Mouse (Mus musculus): Measurements from ENCODE around the gene Ipo9. TPM values are rescaled to one million over a fixed set of nuclear protein-coding genes. Genes with fewer than 3 reads are reported as not detected.

Ipo9 gene
- total and polyA plus RNA-seq, 3 experiments, result 33.7 to 58.3 (median 38.3) TPM

DNA sequence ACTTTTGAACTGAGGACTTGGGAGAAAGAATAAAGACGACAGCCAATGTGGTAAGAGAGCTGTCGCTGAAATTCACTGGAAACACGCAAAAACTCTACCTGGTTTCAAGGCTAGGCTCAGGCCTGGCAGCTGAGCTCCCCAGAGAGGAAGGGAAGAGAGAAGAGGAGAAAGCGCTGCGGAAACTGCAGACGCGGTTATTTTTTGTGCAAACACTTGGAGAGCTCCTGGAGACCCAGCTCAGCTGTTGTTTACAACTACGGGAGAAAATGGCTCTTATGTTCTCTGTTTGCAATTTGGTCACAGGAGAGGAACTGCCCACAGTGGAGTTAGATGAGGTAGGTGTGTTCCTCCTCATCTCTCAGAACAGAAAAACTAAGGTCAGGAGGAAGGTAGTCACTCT is 32.4 kb upstream of the Ipo9 start:
- no peak for DNase-seq (ENCODE audit: extremely low read depth)
- Histone ChIP-seq H3K9me3 (replicated peaks; ENCODE audit: low read length) (no peaks in the 10 kb centered on the region), H3K79me2 (replicated peaks; ENCODE audit: control insufficient read depth, extremely low read depth, insufficient read depth, poor library complexity, severe bottlenecking) (no peaks in the 10 kb centered on the region), H3K4me2 (ENCODE audit: insufficient read depth, low read depth, poor library complexity, severe bottlenecking) (no peak overlapping the region), H3K4me3 (replicated peaks in 1 of 3; ENCODE audit: low read depth in 2 of 3, low read length in 2 of 3, poor library complexity in 1 of 3) (no peak overlapping the region), H3K4me1 (ENCODE audit: control insufficient read depth in 1 of 2, insufficient read depth in 2 of 2) (no peaks in the 10 kb centered on the region), H3K27ac (ENCODE audit: insufficient read depth, low read depth) (no peak overlapping the region), H3K27me3 (replicated peaks) (peaks cover 3% of the 10 kb centered on the region), H3K9ac (ENCODE audit: insufficient read depth, low read depth) (no peak overlapping the region), H3K36me3 (replicated peaks in 1 of 2; ENCODE audit: control insufficient read depth in 1 of 2, insufficient read depth in 1 of 2, low read length in 1 of 2) (no peaks in the 10 kb centered on the region)
- TF ChIP-seq JUND (conservative IDR thresholded peaks at IDR 0.05; ENCODE audit: low read depth, low read length), result no peak
- no peak for TF ChIP-seq MYC (IDR thresholded peaks at IDR 0.05; ENCODE audit: low read depth, low read length)
- no peak for TF ChIP-seq RCOR1 (conservative IDR thresholded peaks at IDR 0.05; ENCODE audit: low read depth, low read length)
- TF ChIP-seq HCFC1 (IDR thresholded peaks at IDR 0.05; ENCODE audit: low read depth, low read length), result no peak
- in situ Hi-C loops (cut with MboI; ENCODE audit: low pct_ligation_motif_present, low pct_unique_long_range_greater_than_20kb, low sequenced_read_pairs) (no loop called here), dilution Hi-C loops (cut with MboI; ENCODE audit: extremely low pct_ligation_motif_present, extremely low pct_unique_long_range_greater_than_20kb, low sequenced_read_pairs) (no loop called here)

DNA sequence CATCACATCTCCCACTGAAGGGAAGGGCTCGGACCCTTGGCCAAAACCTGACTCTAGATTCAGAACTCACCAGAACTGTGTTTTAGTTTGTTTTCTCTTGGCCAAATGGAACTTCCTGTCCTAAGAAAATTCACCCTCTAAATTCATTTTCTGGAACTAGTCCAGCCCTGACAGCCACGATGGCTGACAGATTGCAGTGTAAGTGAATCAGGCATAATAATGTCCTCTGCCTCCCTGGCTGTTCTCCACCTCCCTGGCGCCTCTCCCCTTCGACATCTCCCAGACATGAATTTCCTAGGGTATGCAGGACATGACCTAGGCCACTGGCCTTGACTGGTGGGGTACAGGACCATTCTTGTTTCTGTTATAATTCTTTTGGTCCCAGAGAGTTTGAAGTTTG is 32.0 kb upstream of the Ipo9 start:
- H3K9ac ChIP-seq (ENCODE audit: insufficient read depth, low read depth), result no peak overlapping the region
- in situ Hi-C loops (cut with MboI; ENCODE audit: low pct_ligation_motif_present, low pct_unique_long_range_greater_than_20kb, low sequenced_read_pairs) (no loop called here), dilution Hi-C loops (cut with MboI; ENCODE audit: extremely low pct_ligation_motif_present, extremely low pct_unique_long_range_greater_than_20kb, low sequenced_read_pairs) (no loop called here)
- DNase-seq (ENCODE audit: extremely low read depth), result no peak
- no peaks in the 10 kb centered on the region for H3K4me1 ChIP-seq (ENCODE audit: control insufficient read depth in 1 of 2, insufficient read depth in 2 of 2)
- H3K36me3 ChIP-seq (replicated peaks in 1 of 2; ENCODE audit: control insufficient read depth in 1 of 2, insufficient read depth in 1 of 2, low read length in 1 of 2), result no peaks in the 10 kb centered on the region
- no peak overlapping the region for H3K27ac ChIP-seq (ENCODE audit: insufficient read depth, low read depth)
- TF ChIP-seq EP300 (IDR thresholded peaks at IDR 0.05; ENCODE audit: low read length) (no peak), USF2 (conservative IDR thresholded peaks at IDR 0.05; ENCODE audit: low read depth, low read length) (no peak), SIN3A (IDR thresholded peaks at IDR 0.05; ENCODE audit: low read length) (no peak), BHLHE40 (IDR thresholded peaks at IDR 0.05; ENCODE audit: low read depth, low read length) (no peak), MAFK (IDR thresholded peaks at IDR 0.05; ENCODE audit: insufficient replicate concordance, low read length) (no peak), RAD21 (IDR thresholded peaks at IDR 0.05; ENCODE audit: low read depth, low read length) (no peak), MAZ (IDR thresholded peaks at IDR 0.05; ENCODE audit: low read depth, low read length) (no peak), ZC3H11A (IDR thresholded peaks at IDR 0.05; ENCODE audit: low read depth, low read length) (no peak), MYC (IDR thresholded peaks at IDR 0.05; ENCODE audit: low read depth, low read length) (no peak), CHD1 (IDR thresholded peaks at IDR 0.05; ENCODE audit: low read depth, low read length) (no peak), USF1 (IDR thresholded peaks at IDR 0.05; ENCODE audit: low read depth, low read length) (no peak), NELFE (IDR thresholded peaks at IDR 0.05; ENCODE audit: low read depth, low read length) (no peak), MEF2A (IDR thresholded peaks at IDR 0.05; ENCODE audit: borderline replicate concordance, low read depth, low read length) (no peak), PAX5 (IDR thresholded peaks at IDR 0.05; ENCODE audit: low read length) (no peak), HCFC1 (IDR thresholded peaks at IDR 0.05; ENCODE audit: low read depth, low read length) (no peak), TCF12 (IDR thresholded peaks at IDR 0.05; ENCODE audit: low read depth, low read length) (no peak), POLR2A (IDR thresholded peaks at IDR 0.05; ENCODE audit: low read depth, low read length) (no peak), JUND (conservative IDR thresholded peaks at IDR 0.05; ENCODE audit: low read depth, low read length) (no peak), E2F4 (IDR thresholded peaks at IDR 0.05; ENCODE audit: insufficient replicate concordance, low read depth, low read length) (no peak)
- H3K4me3 ChIP-seq (replicated peaks in 1 of 3; ENCODE audit: low read depth in 2 of 3, low read length in 2 of 3, poor library complexity in 1 of 3), result no peak overlapping the region
- no peak overlapping the region for H3K4me2 ChIP-seq (ENCODE audit: insufficient read depth, low read depth, poor library complexity, severe bottlenecking)
- no peaks in the 10 kb centered on the region for H3K9me3 ChIP-seq (replicated peaks; ENCODE audit: low read length)
- peaks cover 3% of the 10 kb centered on the region for H3K27me3 ChIP-seq (replicated peaks)
- no peaks in the 10 kb centered on the region for H3K79me2 ChIP-seq (replicated peaks; ENCODE audit: control insufficient read depth, extremely low read depth, insufficient read depth, poor library complexity, severe bottlenecking)
